In the genomic region with DNA sequence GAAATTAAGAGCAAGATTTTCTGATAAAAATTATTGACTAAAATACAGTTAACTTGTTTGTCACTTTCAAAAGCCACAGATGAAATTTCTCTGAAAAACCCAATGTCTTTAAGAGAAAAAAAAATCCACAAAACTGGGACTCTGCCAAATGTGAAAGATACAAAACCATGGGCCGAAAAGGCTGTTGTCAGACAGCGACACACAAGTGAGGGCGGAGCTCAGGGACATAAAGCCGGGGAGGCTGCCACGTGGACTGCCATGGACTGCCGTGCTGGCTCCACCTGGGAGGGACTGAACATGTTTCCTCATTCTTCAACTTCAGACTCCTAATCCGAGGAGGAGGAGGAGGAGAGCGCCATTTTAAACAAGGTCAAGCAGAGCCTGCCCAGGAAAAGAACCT, we compare ENCODE assay signal across 8 mouse cellular contexts.
DNase-seq lines count a peak whose midpoint lies in the region; ATAC-seq and TF ChIP-seq lines count a peak whose summit lies in the region.

No protein-coding gene starts in this region.

- DNase-seq in hindbrain, postnatal 0 days (ENCODE audit: low spot score), result peak; percentile 36
- no peak for DNase-seq in hindbrain, embryonic 11.5 days (ENCODE audit: low spot score)
- DNase-seq in T-cell, adult 2 months (ENCODE audit: low spot score), result peak; percentile 31
- peak; percentile 83 for DNase-seq in induced T-regulatory cell, adult 2 months (ENCODE audit: low read depth)
- DNase-seq in midbrain, embryonic 14.5 days, result peak; percentile 39
- no peak for DNase-seq in right cerebral cortex, postnatal 14 days
- no peak for DNase-seq in adipocyte (ENCODE audit: low spot score)
- no peak for DNase-seq in cerebellum, adult 11 months

- no peak overlapping the region for H3K27ac ChIP-seq in hindbrain, postnatal 0 days
- H3K27ac ChIP-seq in hindbrain, embryonic 11.5 days (ENCODE audit: low read depth, low read length), result no peak overlapping the region
- no peak overlapping the region for H3K27ac ChIP-seq in midbrain, embryonic 14.5 days (replicated peaks; ENCODE audit: low read depth, low read length)

- no peaks in the 10 kb centered on the region for H3K36me3 ChIP-seq in hindbrain, postnatal 0 days (ENCODE audit: insufficient read depth, low read length)
- H3K36me3 ChIP-seq in hindbrain, embryonic 11.5 days (ENCODE audit: control insufficient read depth, insufficient read depth, low read length), result no peaks in the 10 kb centered on the region
- no peaks in the 10 kb centered on the region for H3K36me3 ChIP-seq in midbrain, embryonic 14.5 days (ENCODE audit: control insufficient read depth, insufficient read depth, low read length)

- WGBS in hindbrain, postnatal 0 days, result 36% methylated on average over 8 of the region's 8 CpGs
- 61% methylated on average over 8 of the region's 8 CpGs for WGBS in hindbrain, embryonic 11.5 days
- WGBS in midbrain, embryonic 14.5 days, result 43% methylated on average over 8 of the region's 8 CpGs

- no peak for TF ChIP-seq CTCF in hindbrain, postnatal 0 days (IDR thresholded peaks at IDR 0.05; ENCODE audit: low read depth)

- no peak overlapping the region for H3K4me3 ChIP-seq in hindbrain, postnatal 0 days (ENCODE audit: low read length)
- no peak overlapping the region for H3K4me3 ChIP-seq in hindbrain, embryonic 11.5 days (ENCODE audit: low read depth, low read length)
- no peak overlapping the region for H3K4me3 ChIP-seq in midbrain, embryonic 14.5 days (replicated peaks; ENCODE audit: low read depth, low read length)

- H3K4me1 ChIP-seq in hindbrain, postnatal 0 days (ENCODE audit: insufficient read depth, low read length), result peaks cover 5% of the 10 kb centered on the region; the same call in 1 of the 2 replicates
- H3K4me1 ChIP-seq in hindbrain, embryonic 11.5 days (replicated peaks; ENCODE audit: control insufficient read depth, insufficient read depth, low read length), result no peaks in the 10 kb centered on the region
- no peaks in the 10 kb centered on the region for H3K4me1 ChIP-seq in midbrain, embryonic 14.5 days (ENCODE audit: control insufficient read depth, insufficient read depth, low read length)

- H3K9me3 ChIP-seq in hindbrain, postnatal 0 days (ENCODE audit: low read length), result no peaks in the 10 kb centered on the region
- no peaks in the 10 kb centered on the region for H3K9me3 ChIP-seq in hindbrain, embryonic 11.5 days (ENCODE audit: control insufficient read depth, low read length)
- no peaks in the 10 kb centered on the region for H3K9me3 ChIP-seq in midbrain, embryonic 14.5 days (ENCODE audit: control insufficient read depth, low read length)

- H3K4me2 ChIP-seq in hindbrain, postnatal 0 days (ENCODE audit: low read depth, low read length), result no peak overlapping the region
- H3K4me2 ChIP-seq in hindbrain, embryonic 11.5 days (replicated peaks; ENCODE audit: low read depth, low read length), result no peak overlapping the region
- no peak overlapping the region for H3K4me2 ChIP-seq in midbrain, embryonic 14.5 days (ENCODE audit: low read length)

- no peaks in the 10 kb centered on the region for H3K27me3 ChIP-seq in hindbrain, postnatal 0 days (ENCODE audit: insufficient read depth, low read length)
- H3K27me3 ChIP-seq in hindbrain, embryonic 11.5 days (ENCODE audit: control insufficient read depth, insufficient read depth, low read length), result no peaks in the 10 kb centered on the region
- no peaks in the 10 kb centered on the region for H3K27me3 ChIP-seq in midbrain, embryonic 14.5 days (ENCODE audit: control insufficient read depth, insufficient read depth, low read length)

- ATAC-seq in hindbrain, postnatal 0 days, result no peak
- no peak for ATAC-seq in hindbrain, embryonic 11.5 days (ENCODE audit: low FRiP score)
- no peak for ATAC-seq in midbrain, embryonic 14.5 days (ENCODE audit: low FRiP score, low TSS enrichment)

- H3K9ac ChIP-seq in hindbrain, postnatal 0 days (replicated peaks; ENCODE audit: low read length), result no peak overlapping the region
- H3K9ac ChIP-seq in hindbrain, embryonic 11.5 days (ENCODE audit: low read depth, low read length), result no peak overlapping the region
- no peak overlapping the region for H3K9ac ChIP-seq in midbrain, embryonic 14.5 days (replicated peaks; ENCODE audit: low read length)

Comparison
In these comparisons a context has a peak if more than half of its experiments do, and no peak if none do; other contexts are left out.
1. DNase-seq: peak in hindbrain, postnatal 0 days (single experiment), T-cell, adult 2 months (single experiment), induced T-regulatory cell, adult 2 months (single experiment) and midbrain, embryonic 14.5 days (single experiment); none in hindbrain, embryonic 11.5 days (single experiment), right cerebral cortex, postnatal 14 days (single experiment), adipocyte (single experiment) and cerebellum, adult 11 months (single experiment).